Mouse (Mus musculus): ENCODE measurements around the gene Olfr1392. TPM values are rescaled to one million over a fixed set of nuclear protein-coding genes. Genes with fewer than 3 reads are reported as not detected.

Olfr1392 gene
- polyA plus RNA-seq, 1 experiment from 2014 or later: 0.10 TPM

GRCm38 (mm10) chr11:49245634-49246415 is 39.3 kb upstream of the Olfr1392 start:
- H3K27ac ChIP-seq: peak overlapping the region; percentile 96
- peaks cover 49% of the 10 kb centered on the region for H3K4me1 ChIP-seq
- ATAC-seq (ENCODE audit: insufficient number of reproducible peaks, low FRiP score, low TSS enrichment, low read depth): no peak
- no peaks in the 10 kb centered on the region for H3K27me3 ChIP-seq
- peak overlapping the region; percentile 67 for H3K4me2 ChIP-seq
- WGBS: 34% methylated on average over 12 of the region's 12 CpGs
- H3K9ac ChIP-seq: no peak overlapping the region
- H3K36me3 ChIP-seq: no peaks in the 10 kb centered on the region
- no peaks in the 10 kb centered on the region for H3K9me3 ChIP-seq
- peak overlapping the region; percentile 58 for H3K4me3 ChIP-seq

DNA sequence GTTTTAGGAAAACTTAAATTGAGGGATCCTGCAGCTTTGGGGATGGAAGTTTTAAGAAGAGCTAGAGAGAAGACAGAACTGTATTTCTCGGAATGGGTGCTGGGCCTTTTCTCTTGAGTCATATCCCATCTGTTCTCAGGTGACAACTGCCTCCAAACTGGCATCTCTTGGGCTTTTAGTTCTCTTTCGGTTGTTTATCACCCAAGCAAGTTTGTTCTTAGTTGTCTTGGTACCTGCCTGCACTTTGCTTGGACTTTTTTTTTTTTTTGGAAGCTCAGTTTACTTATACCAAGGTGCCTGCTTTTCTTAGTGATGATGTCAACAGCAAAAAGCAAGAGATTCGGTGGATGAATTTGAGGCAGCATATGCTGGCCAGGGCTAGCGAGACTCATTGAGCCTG is 38.6 kb upstream of the Olfr1392 start:
- H3K27ac ChIP-seq: 0 out of 2 replicates have a peak overlapping the region, but pooled peaks have one; percentile 96
- no peak overlapping the region for H3K4me2 ChIP-seq
- peaks cover 56% of the 10 kb centered on the region for H3K4me1 ChIP-seq
- H3K27me3 ChIP-seq: no peaks in the 10 kb centered on the region
- WGBS: 79% methylated on average over 4 of the region's 4 CpGs
- H3K36me3 ChIP-seq: no peaks in the 10 kb centered on the region
- no peak for ATAC-seq (ENCODE audit: insufficient number of reproducible peaks, low FRiP score, low TSS enrichment, low read depth)
- no peaks in the 10 kb centered on the region for H3K9me3 ChIP-seq
- no peak overlapping the region for H3K9ac ChIP-seq
- H3K4me3 ChIP-seq: no peak overlapping the region

GRCm38 (mm10) chr11:49247255-49247654 is 37.8 kb upstream of the Olfr1392 start:
- H3K4me3 ChIP-seq: no peak overlapping the region
- H3K36me3 ChIP-seq: peaks cover 5% of the 10 kb centered on the region; the same call in 1 of the 2 replicates
- H3K27me3 ChIP-seq: no peaks in the 10 kb centered on the region
- WGBS: 23% methylated on average over 2 of the region's 2 CpGs
- H3K27ac ChIP-seq: peak overlapping the region; percentile 18; the same call in 1 of the 2 replicates
- no peak for ATAC-seq (ENCODE audit: insufficient number of reproducible peaks, low FRiP score, low TSS enrichment, low read depth)
- H3K4me1 ChIP-seq: peaks cover 64% of the 10 kb centered on the region
- H3K9me3 ChIP-seq: no peaks in the 10 kb centered on the region
- H3K9ac ChIP-seq: no peak overlapping the region
- no peak overlapping the region for H3K4me2 ChIP-seq

DNA sequence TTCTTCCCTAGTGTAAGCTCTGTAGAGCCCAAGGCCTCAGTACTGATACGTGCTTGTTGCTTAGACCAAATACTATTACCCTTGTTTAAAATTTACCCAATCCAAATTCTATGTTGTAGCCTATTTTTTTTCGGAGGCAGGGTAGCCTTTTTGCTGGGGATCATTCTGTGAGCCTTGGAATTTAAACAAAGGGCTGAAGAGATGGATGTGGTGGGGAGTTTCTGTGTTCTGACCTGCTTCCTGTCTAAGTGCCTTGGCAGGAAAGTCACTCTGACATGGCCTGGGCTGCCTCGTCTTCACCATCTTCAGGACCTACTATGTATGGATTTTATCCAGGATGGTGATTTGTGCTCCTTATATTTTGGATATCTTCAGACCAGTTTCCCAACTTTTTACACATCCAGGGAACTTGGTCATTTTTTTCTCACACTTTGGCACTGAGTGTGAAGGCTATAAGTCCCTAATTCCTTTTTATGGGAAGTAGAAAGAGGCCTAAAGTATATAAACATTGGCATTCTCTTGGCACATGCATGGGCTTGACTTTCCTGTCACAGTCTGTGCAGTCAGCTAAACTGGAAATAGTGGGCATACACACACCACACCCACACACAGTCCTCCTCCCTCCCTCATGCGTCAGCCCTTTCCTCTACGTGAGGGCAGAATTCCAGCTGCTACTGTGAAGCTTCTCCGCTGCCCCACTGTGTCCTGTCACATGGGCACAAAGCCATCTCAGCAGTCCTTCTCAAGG is 36.7 kb upstream of the Olfr1392 start:
- no peak overlapping the region for H3K9ac ChIP-seq
- H3K4me1 ChIP-seq: peaks cover 58% of the 10 kb centered on the region
- peak overlapping the region; percentile 97 for H3K27ac ChIP-seq
- no peak overlapping the region for H3K4me2 ChIP-seq
- no peak for ATAC-seq (ENCODE audit: insufficient number of reproducible peaks, low FRiP score, low TSS enrichment, low read depth)
- no peak overlapping the region for H3K4me3 ChIP-seq
- WGBS: 67% methylated on average over 6 of the region's 6 CpGs
- peaks cover 12% of the 10 kb centered on the region for H3K36me3 ChIP-seq
- H3K27me3 ChIP-seq: no peaks in the 10 kb centered on the region
- H3K9me3 ChIP-seq: no peaks in the 10 kb centered on the region

DNA sequence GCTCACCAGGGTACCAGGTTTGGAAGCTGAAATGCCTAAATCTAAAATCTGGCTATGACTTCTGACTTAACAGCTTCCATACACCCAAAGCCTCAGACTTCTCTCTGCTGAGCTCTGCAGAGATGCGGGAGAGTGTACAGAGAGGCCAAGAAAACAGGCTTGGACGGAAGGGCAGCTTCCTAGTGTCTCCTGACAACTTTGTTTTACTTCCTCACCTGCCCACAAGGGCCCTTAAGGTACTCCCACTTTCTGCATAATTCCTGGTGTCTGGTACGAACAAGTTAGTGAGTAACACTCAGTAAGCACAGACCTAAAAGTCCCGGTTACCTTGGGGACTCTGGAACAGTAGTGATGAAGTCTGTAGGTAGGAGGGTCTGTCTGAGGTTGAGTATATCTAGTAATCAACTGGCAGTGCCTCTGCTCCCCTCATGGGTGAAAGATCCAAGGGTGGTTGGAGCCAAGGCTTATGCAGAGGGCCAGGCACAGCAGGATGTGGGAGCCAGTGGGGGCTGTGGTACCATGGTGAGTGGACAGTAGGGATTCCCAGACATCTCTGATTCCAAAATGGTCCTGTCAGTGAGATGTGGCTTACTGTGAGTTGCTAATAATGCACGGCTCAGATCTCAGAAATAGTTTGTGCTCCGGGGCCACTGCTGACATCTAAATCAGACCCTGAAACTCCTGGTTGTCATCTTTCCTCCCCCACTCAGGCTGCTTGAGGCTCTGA is 35.9 kb upstream of the Olfr1392 start:
- no peaks in the 10 kb centered on the region for H3K27me3 ChIP-seq
- no peaks in the 10 kb centered on the region for H3K9me3 ChIP-seq
- peaks cover 58% of the 10 kb centered on the region for H3K4me1 ChIP-seq
- 68% methylated on average over 6 of the region's 6 CpGs for WGBS
- H3K4me2 ChIP-seq: peak overlapping the region; percentile 60
- H3K9ac ChIP-seq: no peak overlapping the region
- H3K27ac ChIP-seq: peak overlapping the region; percentile 97
- H3K4me3 ChIP-seq: peak overlapping the region; percentile 77; the same call in 1 of the 2 replicates
- no peak for ATAC-seq (ENCODE audit: insufficient number of reproducible peaks, low FRiP score, low TSS enrichment, low read depth)
- H3K36me3 ChIP-seq: peaks cover 20% of the 10 kb centered on the region

DNA sequence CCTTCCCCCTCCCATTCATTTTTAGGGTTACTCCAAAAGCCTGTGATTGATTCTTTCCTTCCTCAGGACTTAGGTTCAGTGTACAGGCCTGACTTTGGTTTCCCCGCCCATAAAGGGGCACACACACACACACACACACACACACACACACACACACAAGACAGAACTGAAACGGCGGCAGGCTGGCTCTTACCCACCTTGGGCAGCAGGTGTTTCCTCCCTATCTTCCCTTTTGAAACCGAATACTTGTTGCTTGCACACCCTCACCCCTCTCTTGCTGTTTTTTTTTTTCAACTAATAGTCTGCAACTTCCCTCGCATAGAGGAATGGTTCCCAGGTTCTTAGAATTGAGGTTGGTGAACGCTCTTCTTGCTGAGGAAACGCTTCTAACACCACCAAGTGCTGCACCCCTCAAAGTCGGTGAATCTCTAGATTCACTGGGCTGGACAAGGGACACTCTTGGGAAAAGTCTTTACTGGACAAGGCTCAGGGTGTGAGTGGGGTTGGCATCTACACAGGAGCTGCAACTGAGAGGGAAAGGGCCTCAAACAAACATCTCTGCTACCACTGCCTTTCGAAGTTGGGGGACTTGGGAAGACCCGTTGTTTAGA is 35.2 kb upstream of the Olfr1392 start:
- Histone ChIP-seq H3K4me1 (peaks cover 54% of the 10 kb centered on the region), H3K9ac (peak overlapping the region; percentile 91), H3K27me3 (no peaks in the 10 kb centered on the region), H3K4me3 (peak overlapping the region; percentile 77), H3K36me3 (peaks cover 27% of the 10 kb centered on the region), H3K27ac (peak overlapping the region; percentile 97), H3K9me3 (no peaks in the 10 kb centered on the region), H3K4me2 (peak overlapping the region; percentile 60)
- WGBS: 8% methylated on average over 10 of the region's 10 CpGs
- no peak; the same call in 1 of the 2 replicates for ATAC-seq (ENCODE audit: insufficient number of reproducible peaks, low FRiP score, low TSS enrichment, low read depth)

GRCm38 (mm10) chr11:49250422-49251379 is 34.4 kb upstream of the Olfr1392 start:
- WGBS: 1% methylated on average over 45 of the region's 45 CpGs
- H3K4me1 ChIP-seq: peaks cover 46% of the 10 kb centered on the region

GRCm38 (mm10) chr11:49251380-49251761 is 33.7 kb upstream of the Olfr1392 start:
- no peak overlapping the region for H3K9ac ChIP-seq
- no peaks in the 10 kb centered on the region for H3K9me3 ChIP-seq
- H3K4me1 ChIP-seq: peaks cover 42% of the 10 kb centered on the region
- ATAC-seq (ENCODE audit: insufficient number of reproducible peaks, low FRiP score, low TSS enrichment, low read depth): no peak
- 61% methylated on average over 7 of the region's 7 CpGs for WGBS
- H3K4me3 ChIP-seq: peak overlapping the region; percentile 77
- peaks cover 37% of the 10 kb centered on the region for H3K36me3 ChIP-seq
- H3K27me3 ChIP-seq: no peaks in the 10 kb centered on the region
- peak overlapping the region; percentile 97 for H3K27ac ChIP-seq
- H3K4me2 ChIP-seq: peak overlapping the region; percentile 60

More at GRCm38 (mm10) chr11:49250422-49251379, 34.4 kb upstream of the Olfr1392 start:
- peak overlapping the region; percentile 60 for H3K4me2 ChIP-seq
- no peaks in the 10 kb centered on the region for H3K9me3 ChIP-seq
- H3K4me3 ChIP-seq: peak overlapping the region; percentile 77
- H3K27me3 ChIP-seq: no peaks in the 10 kb centered on the region
- peak overlapping the region; percentile 97 for H3K27ac ChIP-seq
- peak overlapping the region; percentile 91 for H3K9ac ChIP-seq
- ATAC-seq (ENCODE audit: insufficient number of reproducible peaks, low FRiP score, low TSS enrichment, low read depth): peak; percentile 93
- peaks cover 33% of the 10 kb centered on the region for H3K36me3 ChIP-seq

GRCm38 (mm10) chr11:49252048-49252447 is 33.0 kb upstream of the Olfr1392 start:
- no peak for ATAC-seq (ENCODE audit: insufficient number of reproducible peaks, low FRiP score, low TSS enrichment, low read depth)
- no peak overlapping the region for H3K27ac ChIP-seq
- H3K4me2 ChIP-seq: peak overlapping the region; percentile 60; the same call in 1 of the 2 replicates
- peaks cover 37% of the 10 kb centered on the region for H3K4me1 ChIP-seq
- no peaks in the 10 kb centered on the region for H3K27me3 ChIP-seq
- no peaks in the 10 kb centered on the region for H3K9me3 ChIP-seq
- H3K36me3 ChIP-seq: peaks cover 38% of the 10 kb centered on the region
- WGBS: 78% methylated on average over 5 of the region's 5 CpGs
- H3K9ac ChIP-seq: no peak overlapping the region
- peak overlapping the region; percentile 9; the same call in 1 of the 2 replicates for H3K4me3 ChIP-seq

GRCm38 (mm10) chr11:49253035-49253434 is 32.0 kb upstream of the Olfr1392 start:
- 87% methylated on average over 6 of the region's 6 CpGs for WGBS
- H3K9me3 ChIP-seq: no peaks in the 10 kb centered on the region
- ATAC-seq (ENCODE audit: insufficient number of reproducible peaks, low FRiP score, low TSS enrichment, low read depth): no peak
- H3K27ac ChIP-seq: no peak overlapping the region
- peaks cover 38% of the 10 kb centered on the region for H3K36me3 ChIP-seq
- peaks cover 32% of the 10 kb centered on the region for H3K4me1 ChIP-seq
- no peak overlapping the region for H3K4me3 ChIP-seq
- H3K27me3 ChIP-seq: no peaks in the 10 kb centered on the region
- no peak overlapping the region for H3K9ac ChIP-seq
- H3K4me2 ChIP-seq: no peak overlapping the region
